Mouse (Mus musculus) heart, adult 9 months (tissue): ENCODE data around the gene Slc44a2.

ENCODE experiments used
- DNase-seq, 2 experiments: peaks; one replicate each; pipeline ENCODE4 v3.0.0; 2022; ENCODE audit warnings: low spot score in 2 of 2

The Slc44a2 gene

GRCm38 (mm10) chr9:21333523-21333922 is 13.0 kb downstream of the Slc44a2 start:
- no peak for DNase-seq

- no peak for DNase-seq
These were observed 14.2 kb downstream of the Slc44a2 start for GRCm38 (mm10) chr9:21334747-21335146.

GRCm38 (mm10) chr9:21335391-21335790 is 14.9 kb downstream of the Slc44a2 start:
- DNase-seq: peak; percentile 54 to 70

GRCm38 (mm10) chr9:21336491-21336890 is 16.0 kb downstream of the Slc44a2 start:
- no peak for DNase-seq

GRCm38 (mm10) chr9:21337652-21338051 is 17.2 kb downstream of the Slc44a2 start:
- DNase-seq: no peak

GRCm38 (mm10) chr9:21340411-21340810 is 19.9 kb downstream of the Slc44a2 start:
- DNase-seq: no peak

GRCm38 (mm10) chr9:21346627-21347365 is 26.3 kb downstream of the Slc44a2 start:
- DNase-seq: no peak

GRCm38 (mm10) chr9:21348152-21348551 is 27.7 kb downstream of the Slc44a2 start:
- no peak for DNase-seq

- DNase-seq: no peak
These were observed 30.7 kb downstream of the Slc44a2 start for GRCm38 (mm10) chr9:21351178-21351577.

- DNase-seq: no peak
These were observed 31.3 kb downstream of the Slc44a2 start for GRCm38 (mm10) chr9:21351702-21352377.

- peak; percentile 27 to 53 for DNase-seq
These were observed 32.2 kb downstream of the Slc44a2 start for GRCm38 (mm10) chr9:21352463-21353372.

- DNase-seq: no peak
These were observed 32.8 kb downstream of the Slc44a2 start for GRCm38 (mm10) chr9:21353373-21353686.

GRCm38 (mm10) chr9:21354796-21355195 is 34.3 kb downstream of the Slc44a2 start:
- DNase-seq: no peak

- DNase-seq: peak; percentile 48 to 72
These were observed 36.7 kb downstream of the Slc44a2 start for GRCm38 (mm10) chr9:21356981-21357718.

- peak; percentile 42 to 55 for DNase-seq
These were observed 46.2 kb downstream of the Slc44a2 start for GRCm38 (mm10) chr9:21366541-21367220.

- DNase-seq: peak; percentile 100
These were observed 47.0 kb downstream of the Slc44a2 start, which contains the start of gene Ilf3 for GRCm38 (mm10) chr9:21367357-21368111. Gene Ilf3 (plus strand): TSS chr9:21367871.

- peak; percentile 58 to 81 for DNase-seq
These were observed 47.7 kb downstream of the Slc44a2 start for GRCm38 (mm10) chr9:21368131-21368584.

- no peak for DNase-seq
These were observed 48.6 kb downstream of the Slc44a2 start for GRCm38 (mm10) chr9:21369080-21369479.

- no peak for DNase-seq
These were observed 50.4 kb downstream of the Slc44a2 start for GRCm38 (mm10) chr9:21370876-21371275.

GRCm38 (mm10) chr9:21372508-21372907 is 52.0 kb downstream of the Slc44a2 start:
- DNase-seq: no peak
